Mouse (Mus musculus): ENCODE measurements around the gene Zfp978. TPM values are rescaled to one million over a fixed set of nuclear protein-coding genes. Genes with fewer than 3 reads are reported as not detected.
"Not testable (repeated sequence)": the region's sequence is repeated elsewhere in the genome, so short reads cannot be mapped to it uniquely, and the experiment has no call there.

The Zfp978 gene
- total and polyA plus RNA-seq, 2 experiments from 2014 or later = not detected

DNA sequence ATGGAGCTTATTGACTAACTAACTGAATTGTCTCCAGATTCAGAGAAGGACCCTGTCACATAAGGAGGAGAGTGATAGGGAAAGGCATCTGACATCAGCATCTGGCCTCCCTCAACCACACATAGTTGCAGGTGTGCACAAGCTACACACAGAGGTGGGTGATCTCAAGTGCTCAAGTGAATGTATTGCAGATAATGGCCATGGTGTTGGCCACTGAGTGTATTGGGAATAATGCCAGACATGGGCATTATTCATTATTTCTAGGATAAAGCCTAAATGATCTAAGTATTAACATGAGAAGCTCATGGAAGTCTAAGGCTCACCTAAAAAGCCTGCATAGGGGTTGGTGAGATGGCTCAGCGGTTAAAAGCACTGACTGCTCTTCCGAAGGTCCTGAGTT, 10.6 kb upstream of the Zfp978 start:
- 82% methylated on average over 2 of the region's 2 CpGs for WGBS
- not testable (repeated sequence) for H3K4me1 ChIP-seq (ENCODE audit: insufficient read depth); H3K36me3 ChIP-seq (ENCODE audit: insufficient read depth); H3K9ac ChIP-seq; DNase-seq; ATAC-seq; H3K4me2 ChIP-seq (ENCODE audit: low read depth); H3K27me3 ChIP-seq (ENCODE audit: insufficient read depth, low read length); H3K4me3 ChIP-seq (ENCODE audit: low read depth, low read length); H3K27ac ChIP-seq (ENCODE audit: low read depth, low read length)
- peaks cover 54% of the 10 kb centered on the region for H3K9me3 ChIP-seq (ENCODE audit: low read length)

GRCm38 (mm10) chr4:147351376-147351980, 9.6 kb upstream of the Zfp978 start:
- not testable (repeated sequence) for ATAC-seq; H3K36me3 ChIP-seq (ENCODE audit: insufficient read depth); H3K9ac ChIP-seq; H3K4me1 ChIP-seq (ENCODE audit: insufficient read depth); DNase-seq; H3K4me3 ChIP-seq (ENCODE audit: low read depth, low read length); H3K27me3 ChIP-seq (ENCODE audit: insufficient read depth, low read length); H3K4me2 ChIP-seq (ENCODE audit: low read depth); H3K27ac ChIP-seq (ENCODE audit: low read depth, low read length)
- H3K9me3 ChIP-seq (ENCODE audit: low read length) = peaks cover 49% of the 10 kb centered on the region
- 88% methylated on average over 10 of the region's 13 CpGs for WGBS

DNA sequence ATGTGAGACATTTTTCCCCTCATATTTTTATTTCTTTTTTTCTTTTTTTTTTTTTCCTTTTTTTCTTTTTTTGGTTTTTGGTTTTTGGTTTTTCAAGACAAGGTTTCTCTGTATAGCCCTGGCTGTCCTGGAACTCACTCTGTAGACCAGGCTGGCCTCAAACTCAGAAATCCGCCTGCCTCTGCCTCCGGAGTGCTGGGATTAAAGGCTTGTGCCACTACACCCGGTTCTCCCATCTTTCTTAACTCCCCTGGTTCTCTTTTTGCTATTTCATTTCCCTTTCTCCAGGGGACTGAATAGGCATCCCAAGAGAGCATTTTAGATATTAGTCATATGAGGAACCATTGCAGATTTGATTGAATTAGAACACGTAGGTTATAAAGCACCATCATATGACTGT, 7.5 kb upstream of the Zfp978 start:
- peaks cover 31% of the 10 kb centered on the region for H3K9me3 ChIP-seq (ENCODE audit: low read length)
- not testable (repeated sequence) for ATAC-seq; H3K4me2 ChIP-seq (ENCODE audit: low read depth); H3K27ac ChIP-seq (ENCODE audit: low read depth, low read length); H3K4me1 ChIP-seq (ENCODE audit: insufficient read depth); H3K4me3 ChIP-seq (ENCODE audit: low read depth, low read length); H3K9ac ChIP-seq; DNase-seq; H3K27me3 ChIP-seq (ENCODE audit: insufficient read depth, low read length); H3K36me3 ChIP-seq (ENCODE audit: insufficient read depth)
- 82% methylated on average over 4 of the region's 4 CpGs for whole genome bisulfite sequencing

GRCm38 (mm10) chr4:147356042-147356441, 5.1 kb upstream of the Zfp978 start:
- not testable (repeated sequence) for H3K9ac ChIP-seq; H3K36me3 ChIP-seq (ENCODE audit: insufficient read depth); H3K4me2 ChIP-seq (ENCODE audit: low read depth); H3K27ac ChIP-seq (ENCODE audit: low read depth, low read length); H3K4me1 ChIP-seq (ENCODE audit: insufficient read depth); H3K27me3 ChIP-seq (ENCODE audit: insufficient read depth, low read length); ATAC-seq; H3K4me3 ChIP-seq (ENCODE audit: low read depth, low read length); H3K9me3 ChIP-seq (ENCODE audit: low read length); DNase-seq
- no CpG with 5 or more reads among the region's 3 CpGs for WGBS

DNA sequence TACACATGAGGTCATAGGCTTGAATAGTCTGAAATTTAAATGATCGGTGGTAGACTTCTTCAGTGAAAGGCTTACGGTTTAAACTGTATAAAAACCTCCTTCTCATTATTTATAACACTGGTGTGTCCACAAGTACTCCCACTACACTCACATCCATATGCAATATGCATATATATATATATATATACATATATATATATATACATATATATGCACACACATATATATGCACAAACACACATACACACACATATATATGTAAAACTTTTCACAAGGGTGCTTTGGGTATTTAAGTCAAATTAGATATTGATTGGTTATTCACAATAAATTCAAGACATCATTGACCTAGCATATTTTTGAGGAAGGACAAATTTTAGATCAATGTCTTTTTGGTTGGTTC, 3.9 kb upstream of the Zfp978 start:
- H3K36me3 ChIP-seq (ENCODE audit: insufficient read depth); H3K4me3 ChIP-seq (ENCODE audit: low read depth, low read length); H3K4me2 ChIP-seq (ENCODE audit: low read depth); H3K27me3 ChIP-seq (ENCODE audit: insufficient read depth, low read length); H3K27ac ChIP-seq (ENCODE audit: low read depth, low read length); H3K4me1 ChIP-seq (ENCODE audit: insufficient read depth); ATAC-seq; DNase-seq; H3K9ac ChIP-seq; H3K9me3 ChIP-seq (ENCODE audit: low read length): not testable (repeated sequence)
- no CpG with 5 or more reads among the region's 2 CpGs for WGBS

DNA sequence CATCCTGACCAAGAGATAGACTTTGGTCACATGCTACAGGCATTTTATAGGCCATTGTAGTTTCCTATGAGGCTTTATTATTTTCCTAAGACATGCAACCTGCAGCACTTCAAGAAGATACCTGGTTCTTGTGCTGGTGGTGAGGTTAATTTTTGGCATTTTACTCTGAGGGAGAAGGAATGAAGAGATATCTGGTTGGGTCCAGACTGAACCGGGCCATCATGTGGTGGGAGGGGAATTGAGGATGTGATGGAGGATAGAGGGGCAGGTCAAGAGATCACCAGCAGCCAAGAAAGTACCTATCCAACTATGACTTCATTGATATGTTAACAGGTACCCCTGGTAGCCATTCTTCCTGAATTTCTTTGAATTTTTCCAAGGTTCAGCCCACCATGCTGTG, 769 bp downstream of the Zfp978 start:
- H3K9me3 ChIP-seq (ENCODE audit: low read length); H3K4me3 ChIP-seq (ENCODE audit: low read depth, low read length); H3K27me3 ChIP-seq (ENCODE audit: insufficient read depth, low read length); H3K9ac ChIP-seq; H3K27ac ChIP-seq (ENCODE audit: low read depth, low read length); H3K4me2 ChIP-seq (ENCODE audit: low read depth); H3K36me3 ChIP-seq (ENCODE audit: insufficient read depth); ATAC-seq; DNase-seq; H3K4me1 ChIP-seq (ENCODE audit: insufficient read depth): not testable (repeated sequence)
- WGBS = no CpG with 5 or more reads among the region's 1 CpGs

DNA sequence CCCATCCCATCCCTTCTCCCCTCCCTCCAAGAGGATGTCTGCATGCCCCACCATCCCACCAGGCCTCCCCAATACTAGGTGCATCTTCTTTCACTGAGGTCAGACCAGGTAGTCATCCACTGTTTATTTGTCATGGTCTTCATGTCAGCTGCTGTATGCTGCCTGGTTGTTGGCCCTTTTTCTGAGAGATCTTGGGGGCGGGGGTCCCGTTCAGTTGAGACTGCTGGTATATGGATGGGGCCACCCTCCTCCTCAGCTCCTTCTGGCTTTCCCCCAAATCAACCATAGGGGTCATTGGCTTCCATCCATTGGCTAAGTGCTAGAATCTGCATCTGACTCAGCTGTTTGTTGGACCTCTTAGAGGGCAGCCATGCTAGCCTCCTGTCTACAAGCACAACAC, 8.5 kb downstream of the Zfp978 start:
- H3K27ac ChIP-seq (ENCODE audit: low read depth, low read length); DNase-seq; H3K4me1 ChIP-seq (ENCODE audit: insufficient read depth); H3K9me3 ChIP-seq (ENCODE audit: low read length); H3K9ac ChIP-seq; H3K36me3 ChIP-seq (ENCODE audit: insufficient read depth); H3K4me3 ChIP-seq (ENCODE audit: low read depth, low read length); ATAC-seq; H3K27me3 ChIP-seq (ENCODE audit: insufficient read depth, low read length); H3K4me2 ChIP-seq (ENCODE audit: low read depth): not testable (repeated sequence)
- no CpG with 5 or more reads among the region's 2 CpGs for WGBS

- H3K9me3 ChIP-seq (ENCODE audit: low read length); H3K4me2 ChIP-seq (ENCODE audit: low read depth); H3K27me3 ChIP-seq (ENCODE audit: insufficient read depth, low read length); DNase-seq; H3K9ac ChIP-seq; H3K4me1 ChIP-seq (ENCODE audit: insufficient read depth); H3K27ac ChIP-seq (ENCODE audit: low read depth, low read length); H3K36me3 ChIP-seq (ENCODE audit: insufficient read depth); H3K4me3 ChIP-seq (ENCODE audit: low read depth, low read length); ATAC-seq: not testable (repeated sequence)
- WGBS = 88% methylated on average over 2 of the region's 4 CpGs
Observed at GRCm38 (mm10) chr4:147383199-147383598, 22.1 kb downstream of the Zfp978 start.

GRCm38 (mm10) chr4:147397201-147397600, 36.1 kb downstream of the Zfp978 start:
- H3K9ac ChIP-seq; ATAC-seq; H3K4me2 ChIP-seq (ENCODE audit: low read depth); H3K36me3 ChIP-seq (ENCODE audit: insufficient read depth); H3K27me3 ChIP-seq (ENCODE audit: insufficient read depth, low read length); H3K4me1 ChIP-seq (ENCODE audit: insufficient read depth); H3K27ac ChIP-seq (ENCODE audit: low read depth, low read length); H3K4me3 ChIP-seq (ENCODE audit: low read depth, low read length); DNase-seq: not testable (repeated sequence)
- peaks cover 36% of the 10 kb centered on the region for H3K9me3 ChIP-seq (ENCODE audit: low read length)
- 94% methylated on average over 3 of the region's 3 CpGs for WGBS

- not testable (repeated sequence) for H3K36me3 ChIP-seq (ENCODE audit: insufficient read depth); H3K4me3 ChIP-seq (ENCODE audit: low read depth, low read length); H3K4me2 ChIP-seq (ENCODE audit: low read depth); ATAC-seq; DNase-seq; H3K27me3 ChIP-seq (ENCODE audit: insufficient read depth, low read length); H3K27ac ChIP-seq (ENCODE audit: low read depth, low read length); H3K4me1 ChIP-seq (ENCODE audit: insufficient read depth); H3K9ac ChIP-seq
- WGBS = 84% methylated on average over 6 of the region's 6 CpGs
- H3K9me3 ChIP-seq (ENCODE audit: low read length) = peaks cover 40% of the 10 kb centered on the region
Observed at GRCm38 (mm10) chr4:147397934-147398682, 37.0 kb downstream of the Zfp978 start.

Data from forebrain, postnatal 0 days (tissue).